Mouse (Mus musculus) cerebellum, adult 9-11 months (tissue): Measurements from ENCODE around the gene Gm10801.
"Not testable (repeated sequence)": the region's sequence is repeated elsewhere in the genome, so short reads cannot be mapped to it uniquely, and the experiment has no call there.

Experiments
- DNase-seq: peaks from one replicate; pipeline ENCODE4 v3.0.0; 2022

Gene Gm10801

DNA sequence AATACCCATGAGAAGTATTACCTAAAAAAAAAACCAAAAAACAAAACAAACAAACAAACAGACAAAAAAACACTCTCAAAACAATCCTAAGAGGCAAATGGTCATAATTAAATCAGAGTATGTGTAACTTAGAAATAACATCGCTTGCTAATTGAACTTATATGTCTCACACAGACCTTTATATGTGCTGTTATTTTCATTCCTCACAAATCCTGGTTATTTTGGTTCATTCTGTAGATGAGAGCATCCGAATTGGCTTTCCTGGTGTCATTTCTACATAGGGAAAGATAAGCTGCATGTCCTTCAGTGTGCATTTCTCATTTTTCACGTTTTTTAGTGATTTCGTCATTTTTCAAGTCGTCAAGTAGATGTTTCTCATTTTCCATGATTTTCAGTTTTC lies at the start of gene Gm10801:
Gm10801 (plus strand) TSS at position 301 of the 400 bp plus-strand sequence.
- not testable (repeated sequence) for DNase-seq

DNA sequence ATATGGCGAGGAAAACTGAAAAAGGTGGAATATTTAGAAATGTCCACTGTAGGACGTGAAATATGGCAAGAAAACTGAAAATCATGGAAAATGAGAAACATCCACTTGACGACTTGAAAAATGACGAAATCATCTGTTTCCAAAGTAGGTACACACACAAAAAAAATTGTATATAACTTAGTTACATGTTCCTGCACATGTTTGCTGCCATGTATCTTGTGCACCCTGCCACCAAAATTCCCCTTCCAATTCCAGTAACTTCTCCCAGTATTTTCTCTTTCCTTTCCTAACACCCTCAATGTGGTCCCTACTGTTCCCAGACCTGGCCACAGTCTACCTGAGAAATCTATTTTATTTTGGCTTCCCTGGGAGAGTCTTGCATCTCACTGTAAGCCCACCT lies 5.2 kb downstream of the Gm10801 start, which contains the start of gene Gm10800:
Gm10800 (minus strand) TSS at position 101 of the 400 bp plus-strand sequence.
- DNase-seq, result not testable (repeated sequence)

DNA sequence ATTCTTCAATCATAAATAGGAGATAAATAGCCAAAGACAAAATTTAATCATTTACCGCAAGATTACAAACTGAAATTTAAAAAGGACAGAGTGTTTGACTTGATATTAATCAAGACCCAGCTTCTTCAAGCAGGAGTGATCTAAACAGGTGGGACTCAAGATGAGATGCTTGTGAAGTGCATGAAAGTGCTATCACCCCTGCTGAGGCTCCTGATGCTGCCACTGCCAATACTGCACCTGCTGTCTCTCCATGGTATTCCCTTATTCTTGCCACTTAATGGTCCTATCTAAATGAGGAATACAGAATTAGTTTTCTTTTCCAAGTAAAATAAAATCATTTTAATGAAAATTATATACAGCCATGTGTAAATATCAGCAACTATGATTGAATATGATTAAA lies 35.5 kb downstream of the Gm10801 start:
- no peak for DNase-seq
